Mouse (Mus musculus): Measurements from ENCODE around the gene Slc3a1.

Gene Slc3a1

DNA sequence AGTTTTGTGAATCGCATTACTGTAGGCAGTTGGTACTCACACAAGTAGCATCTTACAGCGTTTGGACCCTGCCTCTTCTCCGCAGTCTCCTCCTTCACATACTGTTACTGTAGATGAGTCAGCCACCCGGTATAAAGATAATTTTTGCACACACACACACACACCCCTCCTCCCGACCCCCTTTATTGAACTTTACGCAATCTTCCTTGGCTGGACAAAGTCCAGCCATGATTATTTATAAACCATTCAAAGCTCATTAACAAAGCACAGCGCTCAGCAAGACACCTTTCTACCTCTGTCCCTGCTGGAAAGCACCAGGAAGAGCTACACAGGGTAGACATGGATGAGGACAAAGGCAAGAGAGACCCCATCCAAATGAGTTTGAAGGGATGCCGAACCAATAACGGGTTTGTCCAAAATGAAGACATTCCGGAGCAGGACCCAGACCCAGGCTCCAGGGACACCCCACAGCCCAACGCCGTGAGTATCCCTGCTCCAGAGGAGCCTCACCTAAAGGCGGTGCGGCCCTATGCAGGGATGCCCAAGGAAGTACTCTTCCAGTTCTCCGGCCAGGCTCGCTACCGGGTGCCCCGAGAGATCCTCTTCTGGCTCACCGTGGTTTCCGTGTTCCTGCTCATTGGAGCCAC is at the start of gene Slc3a1:
Gene Slc3a1 (plus strand): TSS at position 284 of the 647 bp plus-strand sequence.
- DNase-seq (ENCODE audit: low spot score) = no peak

DNA sequence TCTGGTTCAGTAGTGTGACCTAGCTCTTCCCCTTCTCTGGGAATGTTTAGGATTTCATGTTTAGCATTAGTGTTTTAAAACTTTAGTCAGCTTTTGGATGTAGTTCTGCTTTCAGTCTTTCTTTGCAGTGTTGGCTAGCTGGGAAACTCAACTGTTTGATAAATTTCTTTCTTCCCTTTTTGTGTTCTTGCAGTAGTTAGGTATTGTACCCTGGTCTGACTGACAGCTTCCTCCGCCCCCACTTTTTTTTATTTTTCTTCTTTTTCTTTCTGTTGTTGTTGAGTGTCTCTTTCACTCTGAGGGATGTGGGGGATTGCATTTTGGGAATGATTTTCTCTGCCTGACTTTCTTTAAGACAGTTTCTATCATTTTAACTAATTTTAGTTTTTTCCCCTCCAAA is 46.5 kb upstream of the Slc3a1 start:
- no peak for DNase-seq (ENCODE audit: low spot score)

DNA sequence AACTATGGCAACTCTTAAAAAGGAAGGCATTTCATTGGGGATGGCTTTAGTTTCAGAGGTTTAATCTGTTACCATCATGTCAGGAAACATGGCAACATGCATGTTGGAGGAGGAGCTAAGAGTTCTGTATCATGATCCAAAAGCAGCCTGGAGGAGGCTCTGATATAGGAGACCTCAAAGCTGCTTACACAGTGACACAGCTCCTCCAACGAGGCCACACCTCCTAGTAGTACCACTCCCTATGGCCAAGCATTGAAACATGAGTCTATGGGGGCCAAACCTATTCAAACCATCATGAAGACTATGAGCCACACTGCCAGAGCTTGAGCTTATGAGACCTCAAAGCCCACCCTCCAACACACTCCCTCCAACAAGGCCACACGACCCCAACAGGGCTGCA is 45.4 kb upstream of the Slc3a1 start:
- DNase-seq (ENCODE audit: low spot score) = no peak

DNA sequence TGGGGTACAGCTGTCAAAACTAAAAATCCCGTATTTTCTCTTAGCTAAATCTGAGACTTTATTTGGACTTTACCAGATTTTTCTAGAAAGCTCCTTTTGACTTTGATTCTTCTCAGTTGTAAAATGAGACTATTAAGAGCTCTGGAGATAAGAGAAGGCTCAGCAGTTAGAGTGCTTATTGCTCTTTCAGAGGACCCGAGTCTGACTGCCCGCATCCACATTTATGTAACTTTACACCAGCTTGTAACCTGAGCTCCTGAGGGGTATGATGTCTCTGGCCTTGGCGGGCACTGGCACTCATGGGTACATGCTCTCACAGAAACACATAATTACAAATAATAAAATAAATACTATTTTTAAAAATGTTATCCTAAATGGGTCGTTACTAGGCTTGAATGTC is 41.8 kb upstream of the Slc3a1 start:
- DNase-seq (ENCODE audit: low spot score) = no peak

DNA sequence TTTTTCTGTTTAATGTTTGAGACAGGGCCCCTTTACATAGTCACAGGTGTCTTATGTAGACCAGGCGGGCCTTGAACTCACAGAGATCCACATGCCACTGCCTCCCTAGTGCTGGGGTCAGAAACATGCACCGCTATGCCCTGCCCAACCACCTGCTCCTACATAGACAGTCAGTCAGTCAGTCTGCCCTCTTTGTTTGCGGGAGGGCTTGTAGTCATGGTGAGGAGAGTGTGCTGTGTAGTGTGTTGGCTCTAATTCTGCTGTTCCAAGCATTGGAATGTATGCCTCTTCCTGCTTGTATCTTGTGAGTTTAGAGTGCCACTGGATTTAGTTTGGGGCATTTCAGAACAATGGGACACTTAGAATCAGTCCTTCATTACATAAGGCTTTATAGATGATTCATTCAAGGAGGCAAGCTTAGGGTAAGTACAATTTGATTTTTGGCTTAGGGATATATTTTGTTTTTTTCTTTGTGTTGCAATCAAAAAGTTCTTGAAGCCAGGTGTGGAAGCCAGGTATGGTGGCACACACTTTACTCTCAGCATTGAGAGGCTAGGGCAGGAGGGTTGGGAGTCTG is 40.3 kb upstream of the Slc3a1 start:
- no peak for DNase-seq (ENCODE audit: low spot score)

DNA sequence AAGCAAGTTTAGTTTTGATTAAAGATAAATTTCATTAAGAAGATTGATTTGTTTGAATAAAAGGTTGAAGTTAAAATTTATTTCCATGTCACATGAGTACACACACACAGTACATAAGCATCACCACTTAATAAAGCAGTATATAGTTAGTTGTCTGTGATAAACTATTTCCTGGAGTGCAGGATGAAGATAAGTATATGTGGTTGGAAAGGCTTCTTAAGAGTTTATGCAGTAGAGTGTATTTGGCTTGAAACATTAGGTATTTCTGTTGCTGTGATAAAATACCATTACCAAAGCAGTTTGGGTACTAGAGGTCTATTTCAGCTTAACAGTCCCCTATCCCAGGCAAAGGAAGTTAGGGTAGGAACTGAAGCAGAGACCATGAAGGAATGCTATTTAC is 39.7 kb upstream of the Slc3a1 start:
- DNase-seq (ENCODE audit: low spot score) = no peak

DNA sequence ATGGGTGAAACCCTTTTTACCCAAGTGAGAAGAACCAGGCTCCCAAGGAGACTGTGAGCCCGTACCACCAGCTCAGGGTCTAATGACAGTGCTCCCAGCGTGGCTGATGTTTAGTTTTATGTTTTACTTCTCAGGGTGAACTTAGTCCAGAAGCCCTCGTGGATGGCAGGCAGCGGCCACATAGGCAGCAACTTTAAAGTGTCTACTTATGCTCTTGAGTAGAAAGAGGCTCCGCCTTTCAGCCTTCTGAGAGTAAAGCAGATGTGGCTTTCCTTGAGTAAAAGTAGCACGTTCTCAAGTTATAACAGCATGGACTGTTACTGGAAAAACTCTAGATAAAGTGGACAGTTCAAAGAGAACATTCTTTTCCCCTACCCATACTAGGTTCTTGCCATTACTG is 32.3 kb upstream of the Slc3a1 start:
- no peak for DNase-seq (ENCODE audit: low spot score)

DNA sequence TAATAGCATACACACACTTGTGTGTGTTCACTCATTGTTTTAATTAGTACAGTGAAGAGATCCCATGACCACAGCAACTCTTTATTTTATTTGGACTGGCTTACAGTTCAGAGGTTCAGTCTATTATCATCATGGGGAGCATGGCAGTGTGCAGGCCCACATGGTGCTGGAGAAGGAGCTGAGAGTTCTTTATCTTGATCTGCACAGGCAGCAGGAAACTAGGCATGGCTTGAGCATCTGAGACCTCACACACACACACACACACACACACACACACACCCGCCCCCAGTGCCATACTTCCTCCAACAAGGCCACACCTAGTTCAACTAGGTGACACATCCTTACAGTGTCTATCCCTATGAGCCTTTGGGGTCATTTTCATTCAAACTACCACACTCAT is 30.5 kb upstream of the Slc3a1 start:
- no peak for DNase-seq (ENCODE audit: low spot score)

DNA sequence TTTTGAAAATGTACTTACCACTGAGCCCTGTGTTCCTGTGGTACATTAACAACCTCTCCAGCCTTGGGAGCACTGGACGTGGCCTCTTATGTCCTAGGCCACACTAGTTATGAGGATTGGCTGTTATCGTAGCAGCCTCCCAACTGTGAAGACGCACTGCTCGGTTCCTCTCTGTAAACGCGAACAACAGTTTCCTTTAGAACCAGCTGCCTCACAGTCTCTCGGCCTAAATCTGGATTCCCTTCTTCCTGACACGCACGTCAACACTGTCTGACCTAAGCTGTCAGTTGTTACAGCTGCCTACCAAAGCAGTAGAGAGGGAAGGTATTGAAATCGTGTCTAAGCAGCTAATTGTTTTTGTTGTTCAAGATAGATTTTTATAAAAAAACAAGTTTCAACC is 28.5 kb upstream of the Slc3a1 start:
- DNase-seq (ENCODE audit: low spot score) = no peak

DNA sequence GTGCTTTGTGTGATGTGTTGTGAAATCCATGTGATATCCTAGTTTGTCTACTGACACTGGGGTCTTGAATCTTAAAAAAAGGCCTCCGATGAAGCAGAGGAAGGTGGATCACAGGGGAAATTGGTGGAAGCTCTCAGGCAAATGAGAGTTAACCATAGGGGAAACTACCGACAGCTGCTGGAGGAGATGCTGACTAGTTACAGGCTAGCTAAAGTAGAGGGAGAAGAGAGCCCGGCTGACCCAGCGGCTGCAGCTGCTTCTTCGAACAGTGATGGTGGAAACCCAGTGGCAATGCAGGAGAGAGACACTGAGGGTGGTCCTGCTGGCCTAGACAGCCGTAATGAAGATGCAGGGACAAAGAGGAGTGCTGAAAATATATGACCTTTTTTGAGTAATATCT is 14.7 kb upstream of the Slc3a1 start:
- DNase-seq (ENCODE audit: low spot score) = no peak

DNA sequence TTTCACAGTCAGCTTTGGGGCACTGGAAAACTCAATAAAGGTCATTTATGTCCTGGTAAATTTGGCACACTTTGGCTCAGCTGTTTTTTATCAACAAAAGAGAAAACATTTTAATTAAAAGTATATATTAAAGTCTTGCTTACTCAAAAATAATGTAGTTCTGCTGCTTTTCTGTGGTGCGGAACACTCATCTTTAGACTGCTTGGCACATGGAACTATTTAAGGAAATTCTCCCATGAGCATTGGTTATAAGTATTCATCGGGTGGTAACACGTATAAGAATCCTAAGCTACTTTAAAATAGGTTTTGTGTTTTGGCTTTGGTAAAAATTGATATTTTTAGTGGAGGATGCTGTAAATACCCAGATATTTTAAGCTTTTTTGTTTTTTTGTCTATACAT is 13.5 kb upstream of the Slc3a1 start:
- DNase-seq (ENCODE audit: low spot score) = no peak

DNA sequence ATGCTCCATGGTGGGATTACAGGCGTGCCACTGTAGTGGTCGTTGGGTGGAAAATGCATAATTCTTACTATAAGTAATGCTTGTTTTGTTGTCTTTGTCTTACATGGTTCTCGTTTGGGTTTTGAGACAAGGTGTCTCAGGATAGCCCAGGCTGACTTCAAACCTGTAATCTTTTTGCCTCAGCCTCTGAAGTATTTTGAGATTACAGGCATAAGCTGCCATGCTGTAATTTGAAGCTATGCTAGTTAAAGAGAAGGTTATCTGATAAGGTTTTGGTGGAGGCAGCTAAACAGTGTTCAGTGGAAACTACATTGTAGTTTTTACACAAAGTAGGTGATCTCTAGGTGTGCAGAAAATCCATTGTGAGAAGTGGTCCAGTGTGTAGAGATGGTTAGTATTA is 9.8 kb upstream of the Slc3a1 start:
- DNase-seq (ENCODE audit: low spot score) = no peak

DNA sequence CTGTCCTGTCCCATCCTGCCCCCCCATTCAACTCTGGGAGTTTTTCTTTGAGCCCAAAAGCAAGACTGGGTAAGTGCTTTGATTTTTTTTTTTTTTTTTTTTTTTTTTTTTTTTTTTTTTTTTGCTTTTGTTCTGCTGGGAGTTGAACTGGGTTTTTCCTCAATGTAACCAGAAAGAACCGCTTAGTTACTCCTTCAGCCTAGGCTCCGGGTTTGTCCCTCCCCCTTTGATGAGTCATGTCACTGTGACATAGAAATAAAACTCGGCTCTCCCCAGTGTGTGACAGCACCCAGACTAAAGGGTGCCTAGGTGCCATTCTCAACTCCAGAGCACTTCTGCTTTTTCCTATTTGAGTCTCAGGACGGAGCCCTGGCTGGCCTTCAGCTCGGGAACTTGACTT is 9.4 kb upstream of the Slc3a1 start:
- no peak for DNase-seq (ENCODE audit: low spot score)

DNA sequence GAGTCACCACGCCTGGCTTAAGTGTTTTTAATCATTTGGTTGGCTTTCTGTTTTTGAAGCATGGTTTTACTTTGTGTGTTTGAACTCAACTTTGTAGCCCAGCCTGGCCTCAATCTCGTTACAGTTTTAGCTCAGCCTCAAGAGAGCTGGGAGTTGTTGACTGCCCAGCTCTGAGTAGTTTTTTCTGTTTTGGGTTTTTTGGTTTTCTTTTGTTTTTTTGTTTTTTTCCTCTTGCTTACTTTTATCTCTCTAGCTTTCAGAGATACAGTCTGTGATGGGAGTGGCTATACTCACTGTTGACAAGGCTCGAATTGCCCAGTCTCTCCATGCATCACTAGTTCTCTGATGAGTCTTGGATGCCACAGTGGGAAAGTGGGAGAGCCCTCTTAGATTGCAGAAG is 7.8 kb upstream of the Slc3a1 start:
- no peak for DNase-seq (ENCODE audit: low spot score)

DNA sequence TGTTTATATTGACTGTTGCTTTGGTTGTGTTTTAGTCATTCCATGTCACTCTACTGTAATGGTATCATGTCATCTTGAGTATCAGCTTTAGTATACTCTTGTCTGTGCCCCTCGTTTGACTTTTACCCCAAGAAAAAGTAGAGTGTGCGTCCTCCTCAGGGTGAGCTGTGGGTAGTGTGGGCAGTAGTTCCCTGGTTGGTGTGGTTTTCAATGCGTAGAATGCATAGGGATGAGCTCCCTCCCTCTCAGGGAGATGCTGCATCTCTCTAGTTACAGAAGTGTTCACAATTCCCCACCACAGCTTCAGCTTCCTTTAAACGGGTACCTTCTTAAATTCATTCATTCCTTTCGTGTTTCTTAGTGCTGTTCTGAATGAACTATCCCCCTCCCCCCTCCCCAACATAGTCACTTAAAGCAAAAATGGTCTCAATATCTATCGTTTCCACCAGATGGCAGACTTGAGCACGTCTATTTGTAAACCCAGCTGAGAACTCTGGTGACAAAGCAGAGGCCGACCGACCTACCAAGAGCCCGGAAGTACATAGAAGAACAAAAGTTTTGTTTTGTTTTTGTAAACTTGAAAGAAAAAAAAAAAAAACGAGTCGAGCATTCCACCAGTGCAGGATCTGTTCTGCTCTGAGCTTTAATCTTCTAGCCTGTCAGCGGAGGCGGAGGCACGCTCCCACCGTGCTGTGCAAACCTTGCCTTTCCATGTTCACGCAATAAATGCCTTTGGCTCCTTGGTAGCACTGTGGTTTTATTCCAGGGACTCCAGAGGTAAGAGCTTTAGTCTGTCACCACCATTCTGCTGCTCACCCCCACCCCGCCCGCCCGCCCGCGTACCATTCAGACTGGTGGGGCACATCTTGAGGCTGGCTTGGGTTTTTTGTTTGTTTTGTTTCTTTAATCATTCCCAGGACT is 4.7 kb upstream of the Slc3a1 start:
- DNase-seq (ENCODE audit: low spot score) = peak; percentile 56

DNA sequence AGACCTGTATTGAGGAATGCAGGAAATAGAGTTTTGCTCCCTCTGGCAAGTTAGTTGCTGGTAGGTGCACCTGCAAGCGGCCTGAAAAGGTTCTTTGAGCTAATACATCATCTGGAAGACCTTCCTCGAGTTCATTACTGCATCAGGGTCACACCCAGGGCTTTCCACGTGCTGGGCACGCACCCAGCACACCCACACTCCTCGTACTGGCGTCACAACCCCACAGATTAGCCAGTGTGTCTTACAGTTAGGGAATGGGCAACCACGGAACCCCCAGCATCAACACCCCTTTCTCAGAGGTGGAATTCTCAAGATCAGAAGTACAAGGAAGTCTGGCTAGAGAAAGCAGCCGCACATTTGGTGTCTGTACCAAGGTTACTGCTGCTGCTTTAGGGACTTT is 3.9 kb upstream of the Slc3a1 start:
- DNase-seq (ENCODE audit: low spot score) = no peak

DNA sequence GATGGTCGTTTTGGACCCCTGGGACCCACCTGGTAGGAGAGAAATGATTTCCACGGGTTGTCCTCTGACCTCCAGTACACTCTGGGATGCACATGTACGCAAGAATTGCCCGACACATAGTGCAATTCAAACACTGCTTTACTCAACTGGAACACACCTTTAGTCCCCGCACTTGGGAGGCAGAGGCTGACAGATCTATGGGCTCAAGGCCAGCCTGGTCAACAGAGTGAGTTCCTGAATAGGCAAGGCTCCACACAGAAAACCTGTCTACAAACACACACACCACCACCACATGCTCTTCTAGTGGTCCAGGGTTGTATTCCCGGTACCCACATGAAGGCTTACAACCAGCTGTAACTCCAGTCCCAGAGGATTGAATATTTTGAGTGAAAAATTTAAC is 3.0 kb upstream of the Slc3a1 start:
- DNase-seq (ENCODE audit: low spot score) = no peak

DNA sequence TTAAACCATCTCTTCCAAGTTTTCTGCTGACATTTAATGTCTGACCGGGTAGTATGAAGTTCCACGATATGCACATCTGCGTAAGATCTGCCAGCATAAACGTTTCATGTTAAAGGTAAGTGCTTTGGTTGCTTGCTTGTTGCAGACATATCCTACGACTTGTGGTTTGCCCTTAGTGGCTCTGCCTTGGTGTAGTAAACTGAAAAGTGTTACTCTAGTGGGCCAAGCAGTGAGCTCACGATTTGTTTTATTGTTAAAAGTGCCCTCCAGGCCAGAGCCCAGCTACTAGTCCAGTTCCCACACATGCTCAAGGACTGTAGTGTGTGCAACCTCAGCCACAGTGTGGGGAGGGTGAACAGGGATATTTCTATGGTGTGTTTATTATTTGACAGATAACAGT is 1.7 kb upstream of the Slc3a1 start:
- DNase-seq (ENCODE audit: low spot score) = no peak

DNA sequence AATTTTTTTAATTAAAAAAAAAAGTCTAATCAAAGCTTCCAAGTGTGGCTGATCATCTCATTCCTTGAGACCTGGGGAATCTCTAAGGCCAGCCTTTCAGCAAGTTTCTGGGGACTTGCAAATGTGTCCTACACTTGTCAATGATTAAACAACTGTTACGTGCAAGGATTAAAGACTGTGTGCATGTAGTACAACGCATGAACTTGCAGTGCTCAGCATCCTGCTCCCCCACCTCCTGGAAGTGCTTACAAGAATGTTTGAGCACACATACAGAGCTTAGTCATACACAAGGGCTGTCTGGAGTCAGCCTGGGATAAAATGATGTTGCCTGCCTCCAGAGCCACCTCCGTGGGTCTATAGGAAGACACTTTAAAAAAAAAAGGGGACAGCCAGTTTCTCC is 929 bp upstream of the Slc3a1 start:
- DNase-seq (ENCODE audit: low spot score) = no peak

DNA sequence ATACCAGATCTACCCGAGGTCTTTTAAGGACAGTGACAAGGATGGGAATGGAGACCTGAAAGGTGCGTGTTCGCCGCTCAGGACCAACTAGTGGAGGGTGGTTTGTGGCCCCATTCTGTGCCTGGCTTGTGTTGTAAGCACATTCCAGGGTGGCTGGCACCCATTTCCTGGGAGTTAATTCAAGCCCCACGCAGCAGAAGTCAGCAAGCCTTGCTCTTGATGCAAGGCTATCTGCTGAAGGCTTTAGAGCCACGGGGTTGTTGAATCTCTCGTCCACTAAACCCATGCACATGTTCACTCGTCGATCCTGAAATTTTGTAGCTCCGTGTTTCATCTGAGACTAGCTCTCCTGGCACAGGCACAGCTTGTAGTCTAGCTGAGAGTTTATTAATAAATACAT is 621 bp downstream of the Slc3a1 start:
- no peak for DNase-seq (ENCODE audit: low spot score)

DNA sequence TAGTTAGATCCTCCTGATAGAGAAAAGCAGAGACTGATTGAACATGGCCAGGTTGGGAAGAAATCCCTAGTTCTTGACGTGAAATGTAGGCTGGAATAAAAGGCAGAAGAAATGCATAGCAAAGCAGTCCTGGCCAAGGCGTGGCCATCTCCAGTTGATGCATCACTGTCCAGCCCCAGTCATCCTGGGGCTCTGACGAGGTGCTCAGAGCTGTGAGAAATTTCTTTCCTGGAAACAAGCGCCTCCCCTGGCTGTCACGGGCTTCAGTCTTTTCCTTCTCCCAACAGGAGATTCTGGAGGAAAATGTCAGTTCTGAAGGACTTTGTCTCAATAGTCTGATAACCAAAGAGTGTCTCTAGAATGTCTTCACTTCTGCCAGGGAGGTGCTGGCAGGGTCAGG is 2.5 kb downstream of the Slc3a1 start:
- DNase-seq (ENCODE audit: low spot score) = no peak

DNA sequence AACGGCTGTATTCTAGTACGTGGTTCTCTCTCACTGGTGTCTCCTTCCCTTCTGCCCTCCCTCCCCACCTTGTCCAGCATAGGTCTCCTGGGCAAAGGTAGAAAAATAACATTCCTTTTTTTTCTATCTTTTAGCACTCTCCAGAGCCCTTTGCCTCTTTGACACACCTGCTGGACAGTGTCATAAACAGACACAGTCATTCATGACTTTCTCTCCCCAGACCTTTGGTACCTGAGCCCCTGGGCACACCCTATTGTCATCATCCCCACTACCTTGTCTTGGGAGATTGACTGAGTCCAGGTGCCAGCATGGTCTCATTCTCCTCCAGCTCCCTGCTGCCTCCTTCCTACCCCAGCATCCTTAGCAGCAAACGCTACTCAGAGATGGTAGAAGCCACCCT is 4.9 kb downstream of the Slc3a1 start:
- DNase-seq (ENCODE audit: low spot score) = no peak

DNA sequence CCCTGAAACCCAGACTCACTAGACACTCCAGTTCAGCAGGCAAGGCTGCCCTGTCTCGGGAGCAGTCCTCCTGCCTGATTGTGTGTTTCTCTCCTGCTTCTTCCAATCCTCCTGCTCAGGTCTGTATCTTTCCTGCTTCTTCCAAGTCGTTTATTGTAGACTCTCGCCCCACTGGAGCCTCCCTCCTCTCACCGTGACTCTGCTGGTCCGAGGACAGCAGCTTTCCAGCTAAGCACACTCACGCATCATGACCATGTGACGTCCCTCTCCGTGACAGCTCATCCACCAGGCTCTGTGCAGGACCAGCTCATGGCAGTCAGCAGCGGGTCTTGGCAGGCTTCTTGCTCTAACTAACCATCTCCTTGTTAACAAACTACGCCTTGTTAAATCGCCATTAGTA is 5.9 kb downstream of the Slc3a1 start:
- no peak for DNase-seq (ENCODE audit: low spot score)
